ENCODE assay signal across 20 mouse cellular contexts in genomic region chr10:42693482-42693881, GRCm38 (mm10).
DNase-seq lines count a peak whose midpoint lies in the region; ATAC-seq and TF ChIP-seq lines count a peak whose summit lies in the region.
"Had no signal": no experiment of that assay in that cellular context is flagged by ENCODE, and none has a peak within 500 bp of the region (broad histone marks: within the 10 kb centered on the region; RNA-seq: fewer than 3 reads in every experiment).

No protein-coding gene starts in this region.

- H3K79me2 ChIP-seq in liver, adult 2 months (ENCODE audit: control insufficient read depth, insufficient read depth, low read length) = no peaks in the 10 kb centered on the region

- TF ChIP-seq POLR2A in liver, adult 2 months (IDR thresholded peaks at IDR 0.05; ENCODE audit: extremely low read depth, insufficient read depth, low read length) = no peak

- WGBS in liver, adult 2 months = 82% methylated on average over 2 of the region's 2 CpGs
- 66% methylated on average over 2 of the region's 2 CpGs for WGBS in heart, embryonic 10.5 days
- 73% methylated on average over 2 of the region's 2 CpGs for WGBS in forebrain, postnatal 0 days

- H3K36me3 ChIP-seq in liver, adult 2 months (ENCODE audit: control insufficient read depth, insufficient read depth, low read length) = no peaks in the 10 kb centered on the region; the same call in 1 of the 2 replicates
- peaks cover 6% of the 10 kb centered on the region; the same call in 1 of the 2 replicates for H3K36me3 ChIP-seq in heart, embryonic 10.5 days
- no peaks in the 10 kb centered on the region for H3K36me3 ChIP-seq in forebrain, postnatal 0 days (ENCODE audit: insufficient read depth)
- H3K36me3 ChIP-seq: limb, embryonic 15.5 days; lung, embryonic 15.5 days; midbrain, embryonic 15.5 days had no signal

- no peak overlapping the region for H3K4me2 ChIP-seq in forebrain, postnatal 0 days (ENCODE audit: low read depth)
- H3K4me2 ChIP-seq: hindbrain, embryonic 13.5 days; limb, embryonic 15.5 days; lung, embryonic 15.5 days; midbrain, embryonic 15.5 days; neural tube, embryonic 15.5 days had no signal

- intact Hi-C loops in gastrocnemius, adult 2 months (cut with DNase I) = loop anchor here (10.0 kb wide), 1 partner anchor 251 kb away; no protein-coding TSS in a partner anchor

- no peaks in the 10 kb centered on the region; the same call in 1 of the 2 replicates for H3K4me1 ChIP-seq in liver, adult 2 months (ENCODE audit: control insufficient read depth, insufficient read depth, low read length)
- H3K4me1 ChIP-seq in heart, embryonic 10.5 days = peaks cover 5% of the 10 kb centered on the region; the same call in 1 of the 2 replicates
- H3K4me1 ChIP-seq in forebrain, postnatal 0 days (ENCODE audit: insufficient read depth) = no peaks in the 10 kb centered on the region
- H3K4me1 ChIP-seq: limb, embryonic 15.5 days; lung, embryonic 15.5 days had no signal

- H3K4me3 ChIP-seq in gastrocnemius, adult 2 months = no peak overlapping the region
- no peak overlapping the region for H3K4me3 ChIP-seq in liver, adult 2 months (ENCODE audit: insufficient read depth, low read depth, low read length)
- H3K4me3 ChIP-seq in heart, embryonic 10.5 days = no peak overlapping the region
- no peak overlapping the region for H3K4me3 ChIP-seq in forebrain, postnatal 0 days (ENCODE audit: low read depth, low read length)
- H3K4me3 ChIP-seq: erythroblast, embryonic 14.5 days; hindbrain, embryonic 13.5 days; limb, embryonic 15.5 days; lung, embryonic 15.5 days; midbrain, embryonic 15.5 days; neural tube, embryonic 15.5 days had no signal

- no peak for DNase-seq in gastrocnemius, adult 2 months
- DNase-seq in gastrocnemius, postnatal 25 days = no peak
- DNase-seq in liver, adult 2 months (ENCODE audit: extremely low read depth, low read depth, low spot score) = no peak
- DNase-seq in liver (no peak), 416B (ENCODE audit: low read depth) (peak; percentile 31)
- DNase-seq in heart, embryonic 10.5 days (ENCODE audit: low spot score) = no peak
- no peak for DNase-seq in forebrain, postnatal 0 days
- DNase-seq: cerebellum, adult 9-10 months; gastrocnemius, postnatal 36 days; heart, postnatal 10 days; kidney, postnatal 10 days; right cerebral cortex, postnatal 25 days had no signal

- 0 out of 2 replicates have a peak, but pooled peaks have one; percentile 54 for ATAC-seq in erythroblast, adult 5-6 weeks (replicated peaks; ENCODE audit: low FRiP score, poor library complexity, severe bottlenecking)
- ATAC-seq in forebrain, postnatal 0 days = no peak
- ATAC-seq: forebrain, embryonic 14.5 days; midbrain, embryonic 15.5 days had no signal

- no peaks in the 10 kb centered on the region for H3K9me3 ChIP-seq in heart, embryonic 10.5 days
- no peaks in the 10 kb centered on the region for H3K9me3 ChIP-seq in forebrain, postnatal 0 days (ENCODE audit: low read length)
- H3K9me3 ChIP-seq: hindbrain, embryonic 13.5 days; limb, embryonic 15.5 days; lung, embryonic 15.5 days; midbrain, embryonic 15.5 days; neural tube, embryonic 15.5 days had no signal

- no peak overlapping the region for H3K9ac ChIP-seq in liver, adult 2 months (ENCODE audit: low read depth, low read length)
- H3K9ac ChIP-seq in forebrain, postnatal 0 days = no peak overlapping the region
- H3K9ac ChIP-seq: hindbrain, embryonic 13.5 days; limb, embryonic 15.5 days; lung, embryonic 15.5 days; midbrain, embryonic 15.5 days; neural tube, embryonic 15.5 days had no signal

- peak; percentile 2; the same call in 1 of the 2 replicates for TF ChIP-seq CTCF in gastrocnemius, adult 2 months (IDR thresholded peaks at IDR 0.05)
- TF ChIP-seq CTCF in liver, adult 2 months (IDR thresholded peaks at IDR 0.05; ENCODE audit: low read depth, low read length) = peak; percentile 28; the same call in 1 of the 2 replicates
- TF ChIP-seq CTCF in forebrain, postnatal 0 days (IDR thresholded peaks at IDR 0.05; ENCODE audit: low read depth) = no peak

- H3K27me3 ChIP-seq in liver, adult 2 months (ENCODE audit: control insufficient read depth, insufficient read depth, low read length) = no peaks in the 10 kb centered on the region
- H3K27me3 ChIP-seq in heart, embryonic 10.5 days (ENCODE audit: insufficient read depth, poor library complexity, severe bottlenecking) = no peaks in the 10 kb centered on the region
- H3K27me3 ChIP-seq in forebrain, postnatal 0 days (ENCODE audit: insufficient read depth, low read length) = no peaks in the 10 kb centered on the region
- H3K27me3 ChIP-seq: hindbrain, embryonic 13.5 days; limb, embryonic 15.5 days; lung, embryonic 15.5 days; midbrain, embryonic 15.5 days; neural tube, embryonic 15.5 days had no signal

- H3K27ac ChIP-seq in gastrocnemius, adult 2 months = no peak overlapping the region
- no peak overlapping the region for H3K27ac ChIP-seq in liver, adult 2 months (replicated peaks; ENCODE audit: insufficient read depth, low read depth, low read length)
- no peak overlapping the region for H3K27ac ChIP-seq in heart, embryonic 10.5 days
- no peak overlapping the region for H3K27ac ChIP-seq in forebrain, postnatal 0 days (ENCODE audit: low read depth, low read length)
- H3K27ac ChIP-seq: hindbrain, embryonic 13.5 days; limb, embryonic 15.5 days; lung, embryonic 15.5 days; midbrain, embryonic 15.5 days; neural tube, embryonic 15.5 days had no signal
